8 mouse cellular contexts compared by ENCODE assay signal in genomic region chr3:60503196-60503595, GRCm38 (mm10). TPM values are rescaled to one million over a fixed set of nuclear protein-coding genes. Genes with fewer than 3 reads are reported as not detected.
DNase-seq lines count a peak whose midpoint lies in the region; ATAC-seq lines count a peak whose summit lies in the region.

No protein-coding gene starts in this region.

- intact Hi-C loops in gastrocnemius, postnatal 14 days (cut with DNase I; ENCODE audit: low total_unique reads): no loop called here

- DNase-seq in gastrocnemius, adult 18-20 months (ENCODE audit: low spot score): peak; percentile 32
- DNase-seq in gastrocnemius, postnatal 14 days: no peak
- peak; percentile 7 to 58 for DNase-seq in right cerebral cortex, postnatal 36 days (ENCODE audit: low spot score in 2 of 2)
- no peak for DNase-seq in right cerebral cortex, postnatal 14 days
- no peak for DNase-seq in hindbrain, embryonic 14.5 days (ENCODE audit: low spot score)
- no peak for DNase-seq in spleen, adult 12 weeks (ENCODE audit: low spot score)
- DNase-seq in embryo, embryonic 10 days (ENCODE audit: low spot score): no peak

- H3K9ac ChIP-seq in hindbrain, embryonic 14.5 days: no peak overlapping the region
- H3K9ac ChIP-seq in midbrain, embryonic 16.5 days (ENCODE audit: low read depth, low read length): no peak overlapping the region

- peak overlapping the region; percentile 61 for H3K4me2 ChIP-seq in hindbrain, embryonic 14.5 days (replicated peaks)
- H3K4me2 ChIP-seq in midbrain, embryonic 16.5 days (ENCODE audit: low read length): peak overlapping the region; percentile 30; the same call in 1 of the 2 replicates

- no peaks in the 10 kb centered on the region for H3K36me3 ChIP-seq in hindbrain, embryonic 14.5 days (replicated peaks; ENCODE audit: control insufficient read depth, insufficient read depth)
- H3K36me3 ChIP-seq in midbrain, embryonic 16.5 days (ENCODE audit: control insufficient read depth, insufficient read depth, low read length): no peaks in the 10 kb centered on the region

- H3K27ac ChIP-seq in hindbrain, embryonic 14.5 days: no peak overlapping the region
- no peak overlapping the region for H3K27ac ChIP-seq in midbrain, embryonic 16.5 days (ENCODE audit: low read length)

- ATAC-seq in hindbrain, embryonic 14.5 days (ENCODE audit: low FRiP score): no peak
- ATAC-seq in midbrain, embryonic 16.5 days: no peak

- WGBS in hindbrain, embryonic 14.5 days: 62% methylated on average over 7 of the region's 7 CpGs
- WGBS in midbrain, embryonic 16.5 days: 65% methylated on average over 7 of the region's 7 CpGs

- H3K27me3 ChIP-seq in hindbrain, embryonic 14.5 days (ENCODE audit: control insufficient read depth, insufficient read depth, low read length): no peaks in the 10 kb centered on the region
- no peaks in the 10 kb centered on the region for H3K27me3 ChIP-seq in midbrain, embryonic 16.5 days (ENCODE audit: control insufficient read depth, insufficient read depth, low read depth, low read length)

- no peaks in the 10 kb centered on the region for H3K9me3 ChIP-seq in hindbrain, embryonic 14.5 days (ENCODE audit: control insufficient read depth, low read length)
- no peaks in the 10 kb centered on the region for H3K9me3 ChIP-seq in midbrain, embryonic 16.5 days (replicated peaks; ENCODE audit: control insufficient read depth, low read length, poor library complexity, severe bottlenecking)

- H3K4me1 ChIP-seq in hindbrain, embryonic 14.5 days (replicated peaks; ENCODE audit: control insufficient read depth, insufficient read depth, low read length): peaks cover 33% of the 10 kb centered on the region
- peaks cover 25% of the 10 kb centered on the region for H3K4me1 ChIP-seq in midbrain, embryonic 16.5 days (ENCODE audit: control insufficient read depth, insufficient read depth, low read length)

- H3K4me3 ChIP-seq in hindbrain, embryonic 14.5 days (replicated peaks; ENCODE audit: low read length): 0 out of 2 replicates have a peak overlapping the region, but pooled peaks have one; percentile 97
- H3K4me3 ChIP-seq in midbrain, embryonic 16.5 days (ENCODE audit: low read depth, low read length): no peak overlapping the region

RNA-seq across cellular contexts. Expression of gene Mbnl1, which starts 30.6 kb away (rescaled TPM):
- 100 to 1,000 TPM; 501 to 534 TPM for total RNA-seq in gastrocnemius, adult 18-20 months (2021)
- 100 to 1,000 TPM; 280 to 319 TPM for total RNA-seq in gastrocnemius, postnatal 14 days (2021)
- 63.2 TPM in 2 replicates for polyA plus RNA-seq in hindbrain, embryonic 14.5 days (2014; fragmentation: Nextera tagmentation; extraction: Ambion mirVana)
- 46.8 and 48.7 TPM in 2 replicates for polyA plus RNA-seq in midbrain, embryonic 16.5 days (2015; fragmentation: Nextera tagmentation; extraction: Ambion mirVana)

Comparison
In these comparisons a context has a peak if more than half of its experiments do, and no peak if none do; other contexts are left out.
1. DNase-seq: peak in gastrocnemius, adult 18-20 months (single experiment) and right cerebral cortex, postnatal 36 days (2 of 2); none in gastrocnemius, postnatal 14 days (single experiment), right cerebral cortex, postnatal 14 days (single experiment), hindbrain, embryonic 14.5 days (single experiment), spleen, adult 12 weeks (single experiment) and embryo, embryonic 10 days (single experiment).